Mouse (Mus musculus) fat pad, adult 2 months (tissue): ENCODE measurements at regions not wholly inside any gene's neighbourhood (a gene's known extent, or its start where the extent isn't known, plus 50 kb on each side); places are given as distances from the start of the nearest gene placed in this dataset.

Experiments
- DNase-seq: peaks from one replicate; pipeline ENCODE4 v3.0.0-alpha.2; 2011; ENCODE audit warnings: low read depth, low spot score; ENCODE audit errors: extremely low read depth

GRCm38 (mm10) chr3:21809769-21810470 lies 266.5 kb upstream of the Tbl1xr1 start:
- DNase-seq: no peak

GRCm38 (mm10) chr3:21813401-21813800 lies 263.1 kb upstream of the Tbl1xr1 start:
- no peak for DNase-seq

GRCm38 (mm10) chr3:21816968-21817858 lies 259.2 kb upstream of the Tbl1xr1 start:
- no peak for DNase-seq

- no peak for DNase-seq
Measured at GRCm38 (mm10) chr3:21819030-21819429, 257.4 kb upstream of the Tbl1xr1 start.

DNA sequence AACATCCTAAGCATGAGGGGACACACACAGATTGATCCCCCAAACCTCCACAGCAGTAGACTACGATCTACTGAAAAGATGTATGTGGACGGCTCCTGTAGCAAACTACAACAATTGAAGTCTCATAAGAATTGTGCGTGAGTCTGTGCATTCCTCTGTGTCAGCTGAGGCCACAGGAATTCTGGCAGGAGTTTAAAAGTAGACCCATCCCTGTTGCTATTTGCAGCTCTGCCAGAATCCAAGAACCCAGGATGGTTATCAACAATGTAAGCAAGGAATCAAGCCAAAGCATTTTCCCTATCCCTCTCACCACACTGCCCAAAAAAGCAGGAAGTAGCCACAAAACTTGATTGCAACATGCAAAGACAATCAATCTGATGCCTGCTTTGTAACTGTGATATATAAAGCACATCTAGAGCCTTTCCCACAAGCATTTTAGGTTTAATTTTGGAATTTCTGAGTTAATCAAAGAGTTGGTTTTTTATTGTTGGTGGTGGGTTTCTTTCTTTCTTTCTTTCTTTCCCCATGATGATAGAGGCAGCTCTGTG lies 256.3 kb upstream of the Tbl1xr1 start:
- DNase-seq: no peak

DNA sequence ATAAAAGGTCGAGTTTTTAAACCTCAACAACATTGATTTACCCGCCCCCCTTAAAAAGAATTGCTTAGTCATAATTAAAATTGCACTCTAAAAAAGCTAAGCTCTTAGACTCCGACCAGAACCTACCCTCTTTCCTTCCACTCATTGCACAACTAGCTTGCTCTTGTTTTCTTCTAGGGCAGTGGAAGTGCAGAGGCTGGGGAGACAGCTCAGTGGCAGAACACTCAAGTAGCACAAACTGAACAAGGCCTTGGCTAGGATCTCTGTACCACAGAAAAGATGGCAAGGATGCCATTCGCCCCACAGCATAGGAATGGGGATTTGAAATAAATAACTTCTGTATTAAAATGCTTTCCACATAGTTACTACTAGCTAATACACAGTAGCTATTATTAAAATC lies 253.8 kb upstream of the Tbl1xr1 start:
- no peak for DNase-seq

GRCm38 (mm10) chr3:21823331-21823730 lies 253.1 kb upstream of the Tbl1xr1 start:
- no peak for DNase-seq

DNA sequence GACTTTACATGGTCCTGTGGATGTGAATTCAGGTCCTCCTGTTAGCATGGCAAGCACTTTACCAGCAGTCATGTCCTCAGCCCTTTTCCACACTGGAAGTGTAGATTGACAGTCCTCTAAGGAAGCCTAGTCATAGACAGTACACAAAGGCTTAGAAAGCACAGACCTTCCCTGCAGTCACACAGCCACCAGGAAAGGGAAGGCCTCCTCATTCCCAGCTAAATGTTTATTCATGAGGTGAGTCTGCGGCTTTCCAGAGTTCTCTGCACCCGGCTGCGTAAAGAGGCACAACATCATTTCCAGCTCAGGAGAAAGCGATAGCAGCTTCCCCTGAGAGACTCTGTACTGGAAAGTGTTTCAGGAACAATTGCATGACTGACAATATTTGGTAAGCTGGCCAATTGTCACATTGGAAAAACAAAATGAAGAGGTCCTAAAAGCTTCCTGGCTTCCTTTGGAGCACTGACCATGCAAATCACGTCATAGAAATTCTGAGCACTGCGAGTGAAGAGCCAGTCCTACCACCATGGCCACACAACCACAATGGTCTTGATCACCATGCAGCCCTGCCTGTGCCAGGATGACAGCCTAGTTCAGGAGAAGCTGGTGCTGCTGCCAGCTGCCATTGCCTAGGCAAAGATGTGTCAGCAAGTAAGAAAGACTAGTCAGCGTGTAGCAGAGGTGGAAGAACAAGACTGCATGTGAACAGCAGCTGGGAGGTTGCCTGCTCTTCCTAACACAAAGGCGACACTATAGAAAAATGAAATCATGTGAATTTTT lies 252.2 kb upstream of the Tbl1xr1 start:
- DNase-seq: no peak

DNA sequence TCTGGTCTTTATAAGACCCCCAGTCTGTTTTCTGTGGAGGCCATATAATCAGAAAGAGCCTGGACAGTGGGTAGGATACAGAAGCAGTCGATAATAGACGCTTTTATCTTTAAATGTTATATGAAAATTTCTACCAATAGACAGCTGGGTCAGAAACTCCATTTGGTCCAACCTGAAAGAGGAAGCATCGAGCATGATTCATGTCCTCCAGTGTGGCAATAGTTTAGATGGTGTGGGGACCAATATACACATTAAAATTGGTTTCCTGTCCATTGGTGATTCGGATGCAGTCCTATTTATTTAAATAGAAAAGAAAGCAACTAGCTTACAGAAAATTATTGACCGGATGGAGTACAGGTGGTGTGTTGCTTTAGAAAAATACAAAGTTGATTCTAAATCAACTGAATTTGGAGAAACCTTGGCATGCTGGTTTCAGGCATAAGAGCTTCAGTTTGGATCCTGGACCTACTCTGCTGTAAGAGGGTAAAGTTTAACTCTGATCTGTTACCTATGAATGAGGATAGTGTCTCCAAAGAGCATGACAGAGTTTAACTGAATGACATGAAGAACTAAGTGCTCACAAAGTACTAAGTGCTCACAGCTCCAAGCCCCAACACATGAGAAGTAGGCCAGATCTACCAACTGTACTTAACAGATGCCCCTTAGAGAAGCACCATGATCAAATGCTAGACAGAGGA lies 251.4 kb upstream of the Tbl1xr1 start:
- DNase-seq: no peak

DNA sequence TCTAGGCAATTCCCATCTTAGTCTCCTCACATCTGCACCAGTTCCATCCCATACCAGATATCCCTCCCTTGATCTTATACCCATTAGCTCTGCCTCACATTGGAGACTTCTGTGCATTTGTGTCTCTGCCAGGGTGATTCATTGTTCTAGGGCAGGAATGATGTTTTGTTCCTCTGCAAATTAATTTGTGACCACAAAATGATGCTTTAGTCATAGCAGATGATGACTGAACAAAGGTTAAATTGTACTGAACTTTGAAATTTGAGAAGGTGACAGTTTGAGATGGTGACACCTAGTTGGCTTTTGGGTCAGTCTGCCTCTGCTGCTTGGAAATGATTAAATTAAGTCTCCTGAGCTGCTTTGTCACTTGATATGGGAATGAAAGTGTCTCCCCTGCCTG lies 248.8 kb upstream of the Tbl1xr1 start:
- no peak for DNase-seq

DNA sequence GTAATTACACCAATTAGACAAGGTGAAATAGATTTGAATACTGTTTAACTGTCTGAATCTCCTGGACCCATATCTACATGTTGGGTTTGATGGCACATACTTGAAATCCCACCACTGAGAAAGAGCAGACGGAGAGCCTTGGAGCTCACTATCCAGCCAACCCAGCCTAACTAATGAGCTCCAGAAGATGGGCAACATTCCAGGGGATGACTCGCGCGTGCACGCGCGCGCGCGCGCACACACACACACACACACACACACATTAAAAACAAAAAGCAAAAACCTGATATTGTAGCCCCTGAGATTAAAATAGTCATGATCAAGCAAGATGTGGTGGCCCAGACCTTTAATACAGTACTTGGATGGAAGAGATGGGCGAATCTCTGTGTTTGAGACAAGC lies 243.3 kb upstream of the Tbl1xr1 start:
- DNase-seq: no peak

DNA sequence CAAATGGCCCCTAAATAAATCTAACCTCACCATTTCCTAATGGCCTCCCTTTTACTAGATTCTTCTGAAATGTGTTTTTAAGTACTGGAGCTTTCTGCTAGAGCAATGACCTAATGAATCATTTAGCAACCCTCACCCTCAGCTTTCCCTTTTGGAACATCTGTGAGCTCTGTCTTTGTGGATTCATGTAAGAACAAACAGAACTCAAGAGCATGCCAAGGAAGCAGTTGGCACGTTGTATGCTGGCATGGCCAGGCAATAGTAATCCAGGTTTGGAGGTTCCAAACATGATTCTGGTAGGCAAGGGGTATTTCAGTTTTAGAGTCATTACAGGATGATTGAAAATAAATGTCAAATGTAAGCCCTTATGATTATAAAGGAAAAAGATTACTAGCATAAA lies 240.9 kb upstream of the Tbl1xr1 start:
- DNase-seq: peak; percentile 83

DNA sequence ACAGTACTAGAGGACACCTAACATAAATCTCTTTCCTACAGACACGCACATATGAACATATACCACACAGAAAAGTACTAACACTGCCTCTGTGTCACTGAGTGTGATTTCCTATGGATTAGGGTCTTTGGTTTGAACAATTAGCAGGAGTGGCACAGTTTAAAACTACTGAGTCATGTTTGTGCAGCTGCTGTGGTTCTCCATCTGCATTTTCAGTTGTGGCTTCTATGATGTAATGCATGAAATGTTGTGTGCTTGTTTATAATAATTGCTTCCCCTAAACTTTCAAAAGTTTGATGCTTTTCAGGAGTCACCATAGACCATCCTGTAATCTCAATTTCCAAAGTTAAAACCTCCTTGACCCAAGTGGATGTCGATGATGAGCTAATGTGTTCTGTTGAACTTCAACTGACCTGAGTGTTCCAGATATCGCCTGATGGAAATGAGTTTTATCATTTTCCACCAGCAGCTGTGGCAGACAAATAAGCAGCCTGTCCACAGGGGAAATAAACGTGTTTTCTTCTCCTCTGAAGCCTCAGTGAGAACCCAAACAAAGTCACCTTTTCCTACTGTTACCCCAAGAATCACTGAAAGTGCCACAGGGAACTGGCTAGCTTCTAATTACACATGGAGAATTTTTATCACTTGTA lies 239.0 kb upstream of the Tbl1xr1 start:
- DNase-seq: no peak

DNA sequence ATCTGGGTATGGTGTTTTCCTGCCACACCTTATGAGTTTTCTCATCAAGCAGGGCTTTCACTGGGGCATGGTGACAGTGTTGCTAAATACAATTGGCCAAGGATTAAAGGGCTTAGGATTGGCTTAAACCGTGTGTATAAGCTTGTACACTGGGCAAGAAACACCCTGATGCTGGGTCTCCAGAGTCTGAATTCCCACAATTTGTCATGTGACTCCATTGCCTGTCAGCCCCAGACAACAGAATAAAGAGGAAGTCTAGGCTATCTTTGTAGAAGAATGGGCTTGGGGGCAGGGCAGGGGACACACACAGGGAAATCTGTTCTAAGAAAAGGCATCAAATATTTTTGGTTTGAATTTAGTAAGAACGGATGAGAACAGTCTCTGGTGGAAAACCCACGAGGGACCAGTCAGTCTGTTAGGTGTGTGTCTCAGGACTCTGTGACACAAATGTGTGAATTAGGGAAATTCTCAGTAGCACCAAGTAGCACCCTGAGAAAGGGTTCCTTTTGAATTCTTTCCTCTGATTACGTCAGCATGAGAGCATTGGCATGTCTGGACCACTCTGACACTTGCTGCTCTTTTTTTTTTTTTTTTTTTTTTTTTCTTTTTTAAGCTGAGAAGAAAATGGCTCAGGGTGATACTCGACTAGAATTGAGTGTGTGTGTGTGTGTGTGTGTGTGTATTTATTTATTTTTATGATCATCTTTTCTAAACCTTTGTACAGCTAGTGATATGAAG lies 235.5 kb upstream of the Tbl1xr1 start:
- DNase-seq: no peak

DNA sequence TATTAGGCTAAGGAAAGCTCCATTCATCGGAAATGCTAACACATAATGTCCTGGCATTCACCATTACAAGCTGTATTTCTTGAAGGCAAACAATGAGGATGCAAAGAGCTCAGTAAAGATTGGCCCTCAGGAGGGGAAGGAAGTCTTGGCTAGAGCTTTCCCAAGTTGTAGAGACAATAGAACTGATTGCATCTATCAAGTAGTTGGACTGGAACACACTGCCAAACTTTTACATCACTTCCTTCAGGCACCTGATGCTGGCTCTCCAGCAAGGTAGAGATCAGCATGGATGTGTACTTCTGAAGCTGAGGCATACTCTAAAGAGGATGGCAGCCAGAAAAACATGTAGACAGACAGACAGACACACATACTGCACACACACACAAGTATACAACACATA lies 234.9 kb upstream of the Tbl1xr1 start:
- no peak for DNase-seq

DNA sequence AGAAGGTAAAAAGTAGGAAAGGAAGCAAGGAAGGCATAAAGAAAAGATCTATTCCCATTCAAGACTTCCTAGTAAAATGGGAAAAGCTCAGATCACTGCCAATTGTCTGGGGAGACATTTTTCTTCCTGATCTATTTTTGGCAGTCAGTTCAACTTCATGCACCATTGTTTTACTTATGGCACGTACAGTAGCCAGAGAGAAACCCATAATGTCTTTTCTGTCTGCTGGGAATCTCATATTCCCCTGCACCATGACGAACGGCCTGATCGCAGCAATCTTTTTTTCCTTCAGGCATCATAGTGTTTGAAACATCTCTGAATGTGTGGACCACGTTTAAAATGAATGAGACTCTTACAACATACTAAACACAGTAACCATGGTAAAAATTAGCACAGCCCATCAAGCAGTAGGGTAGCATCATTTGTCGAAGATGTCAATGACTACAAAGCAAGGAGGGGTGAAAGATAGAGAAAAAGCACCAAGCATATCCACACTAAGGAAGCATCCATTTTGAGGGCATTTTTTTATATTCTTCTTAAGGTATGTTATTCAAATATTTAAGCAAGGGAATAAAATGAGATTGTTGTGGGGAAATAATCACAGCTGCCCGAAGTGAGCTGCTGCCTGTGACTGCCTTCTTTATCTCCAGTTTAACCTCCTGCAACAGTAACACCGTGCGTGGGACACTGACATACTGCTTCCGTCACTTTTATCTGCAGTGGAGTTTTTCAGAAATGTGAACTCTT lies 233.7 kb upstream of the Tbl1xr1 start:
- no peak for DNase-seq

GRCm38 (mm10) chr3:21843292-21843852 lies 233.1 kb upstream of the Tbl1xr1 start:
- DNase-seq: no peak

DNA sequence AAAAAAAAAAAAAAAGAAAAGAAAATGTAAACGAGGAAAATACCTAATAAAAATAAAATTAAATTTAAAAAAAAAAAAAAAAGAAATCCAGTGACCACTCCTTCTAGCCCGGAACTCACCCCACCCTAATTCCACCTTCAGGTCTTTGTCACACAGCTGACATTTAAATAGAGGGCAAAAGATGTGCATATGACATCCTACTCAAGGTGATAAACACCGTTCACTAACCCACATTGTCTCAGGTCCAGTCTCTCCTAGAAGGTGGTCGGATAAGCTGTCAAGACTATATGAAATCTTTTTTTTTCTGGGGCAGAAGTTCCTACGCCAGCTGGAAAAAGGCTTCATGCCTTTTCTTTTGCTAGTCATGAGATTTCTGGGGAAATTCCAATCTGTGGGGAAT lies 226.6 kb upstream of the Tbl1xr1 start:
- no peak for DNase-seq
